Mouse (Mus musculus) adrenal gland, adult (tissue): ENCODE data around the gene Pde4d.
A peak's percentile ranks its signal among the peaks of the same experiment; 100 is the strongest.

ENCODE experiments used
- DNase-seq, 2 experiments: peaks; one replicate each; pipeline ENCODE4 v3.0.0; 2022 to 2023; ENCODE audit warnings: low spot score in 1 of 2; ENCODE audit not compliant: inconsistent age in 2 of 2

The Pde4d gene

DNA sequence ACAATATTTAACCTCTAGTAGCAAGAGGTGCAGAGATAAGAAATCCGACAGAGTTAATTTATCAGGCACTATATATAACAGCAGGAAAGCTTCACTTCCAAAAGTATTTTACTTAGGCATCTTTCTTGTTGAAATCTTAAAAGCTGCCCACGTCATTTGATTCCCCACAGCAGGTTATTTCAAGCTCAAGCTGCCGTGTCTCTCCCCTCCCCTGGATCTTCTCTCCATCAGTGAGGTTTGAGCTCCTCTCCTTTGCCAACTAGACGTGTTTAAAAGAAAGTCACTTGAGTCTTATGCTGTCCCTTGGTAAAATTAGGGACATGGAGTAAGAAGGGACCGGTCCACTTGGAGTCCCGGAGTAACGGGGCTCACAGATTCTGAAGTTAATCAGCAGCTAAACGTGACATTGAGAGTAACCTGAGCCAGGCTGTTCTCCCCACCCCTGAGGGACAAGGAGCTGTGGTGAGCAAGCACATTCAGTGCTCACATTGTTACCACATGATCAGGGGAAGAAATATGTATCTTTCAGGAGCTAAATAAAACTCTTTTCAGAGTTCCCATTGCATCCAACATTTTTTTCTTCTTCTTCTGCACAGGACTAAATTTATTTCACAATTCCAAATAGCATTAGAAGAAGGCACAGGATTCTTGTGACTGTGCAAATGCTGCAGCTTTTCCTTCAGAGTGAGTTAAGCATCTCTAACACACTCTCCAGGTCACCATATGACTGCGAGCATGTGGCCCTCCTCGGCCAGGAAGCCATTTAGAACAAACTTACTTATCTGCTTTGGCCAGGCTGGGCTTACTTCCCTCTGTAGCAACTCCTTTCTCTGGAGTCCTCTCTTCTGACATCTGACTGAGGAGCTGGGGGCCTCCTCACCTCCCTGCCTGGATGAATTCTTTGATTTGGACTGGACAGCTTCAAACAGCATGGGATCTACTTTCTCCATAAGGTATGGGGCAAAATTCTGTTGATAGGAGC, at the start of gene Pde4d:
Gene Pde4d (plus strand): TSS at position 833 of the 982 bp plus-strand sequence.
- DNase-seq = no peak

- DNase-seq = no peak
These were observed 46.6 kb upstream of the Pde4d start for GRCm38 (mm10) chr13:108403197-108403596.

DNA sequence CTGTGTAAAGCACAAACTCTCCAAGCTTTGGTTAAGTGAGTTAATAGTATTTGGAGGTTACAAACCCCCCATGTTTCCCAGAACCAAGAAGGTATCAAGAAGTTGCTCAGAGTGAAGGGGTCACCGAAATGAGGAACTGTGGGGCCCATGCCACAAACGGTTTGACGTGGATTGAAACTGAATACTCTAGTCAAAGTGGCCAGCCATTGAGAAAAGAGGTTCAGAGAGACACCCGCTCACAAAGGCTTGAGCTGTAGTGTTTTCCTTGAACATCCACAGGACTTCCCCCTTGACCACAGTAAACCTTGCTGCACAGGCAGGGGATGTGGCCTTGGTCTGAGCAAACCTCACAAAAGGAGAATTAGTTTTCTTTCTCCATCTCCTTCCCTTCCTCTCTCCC, 45.4 kb upstream of the Pde4d start:
- DNase-seq = no peak

DNA sequence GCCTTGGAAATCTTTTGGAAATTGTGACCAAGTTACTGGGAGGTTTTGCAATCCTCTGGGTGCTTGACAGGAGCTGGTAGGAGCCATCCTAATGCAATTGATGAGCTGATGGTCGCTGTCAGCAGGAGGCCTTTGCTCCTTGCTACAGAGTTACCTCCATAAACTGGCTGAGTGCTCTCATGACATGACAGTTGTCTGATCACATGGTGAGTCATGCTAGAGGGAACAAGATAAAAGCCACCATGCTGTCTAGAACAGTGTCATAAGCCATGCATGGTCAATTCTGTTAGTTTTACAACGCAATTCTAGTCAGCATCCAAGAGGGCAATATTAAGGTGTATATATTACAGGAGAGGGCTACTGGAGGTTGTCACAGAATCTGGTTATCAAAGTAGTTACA, 34.3 kb upstream of the Pde4d start:
- no peak for DNase-seq

DNA sequence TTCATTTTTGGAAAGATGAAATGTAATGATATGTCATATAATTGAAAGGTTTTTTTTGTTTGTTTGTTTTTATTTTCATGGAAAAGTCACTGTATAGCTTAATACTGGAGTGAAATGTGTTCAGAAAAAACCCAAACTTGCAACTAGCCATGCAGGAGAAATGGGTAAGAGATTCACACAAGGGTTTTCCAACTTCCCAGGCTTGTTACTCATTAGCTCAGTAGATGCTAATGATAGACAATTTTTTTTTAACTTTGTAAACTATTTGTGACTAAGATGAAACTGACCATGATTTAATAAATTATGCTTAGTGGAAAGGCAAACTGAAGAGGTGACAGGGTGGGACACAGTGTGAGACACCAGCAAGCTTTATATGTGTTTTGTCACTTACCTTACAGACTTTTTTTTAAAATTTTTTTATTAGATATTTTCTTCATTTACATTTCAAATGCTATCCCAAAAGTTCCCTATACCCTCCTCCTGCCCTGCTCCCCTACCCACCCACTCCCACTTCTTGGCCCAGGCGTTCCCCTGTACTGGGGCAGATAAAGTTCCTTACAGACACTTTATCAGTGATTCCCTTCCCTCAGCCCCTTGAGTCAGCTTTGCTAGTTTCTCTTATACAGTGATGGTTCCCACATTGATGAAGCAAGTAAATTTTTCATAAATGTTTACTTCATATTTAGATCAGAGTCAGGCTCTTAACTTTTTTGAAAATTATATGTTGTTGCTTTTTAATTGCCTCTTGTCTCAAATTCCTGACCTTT, 30.8 kb upstream of the Pde4d start:
- no peak for DNase-seq

- DNase-seq = no peak
These were observed 23.4 kb upstream of the Pde4d start for GRCm38 (mm10) chr13:108426322-108426721.

GRCm38 (mm10) chr13:108428809-108429208, 20.9 kb upstream of the Pde4d start:
- no peak for DNase-seq

DNA sequence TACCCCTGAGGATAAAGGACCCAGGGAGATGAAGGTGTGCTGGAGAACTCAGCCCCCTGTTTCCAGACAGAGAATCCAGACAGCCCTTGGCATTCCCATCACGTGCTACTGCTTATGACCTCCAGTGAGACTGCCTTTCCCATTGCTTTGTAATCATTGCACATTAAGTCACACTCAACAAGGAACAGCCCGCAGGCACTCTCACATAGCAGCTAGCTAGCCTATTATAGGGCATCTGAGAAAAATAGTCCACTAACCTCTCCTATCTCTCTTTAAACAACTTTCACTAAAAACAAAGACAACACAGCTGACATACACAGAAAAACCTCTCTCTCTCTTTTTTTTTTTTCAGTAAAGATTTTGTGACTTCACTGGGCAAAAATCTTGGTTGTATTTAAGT, 20.1 kb upstream of the Pde4d start:
- no peak for DNase-seq

DNA sequence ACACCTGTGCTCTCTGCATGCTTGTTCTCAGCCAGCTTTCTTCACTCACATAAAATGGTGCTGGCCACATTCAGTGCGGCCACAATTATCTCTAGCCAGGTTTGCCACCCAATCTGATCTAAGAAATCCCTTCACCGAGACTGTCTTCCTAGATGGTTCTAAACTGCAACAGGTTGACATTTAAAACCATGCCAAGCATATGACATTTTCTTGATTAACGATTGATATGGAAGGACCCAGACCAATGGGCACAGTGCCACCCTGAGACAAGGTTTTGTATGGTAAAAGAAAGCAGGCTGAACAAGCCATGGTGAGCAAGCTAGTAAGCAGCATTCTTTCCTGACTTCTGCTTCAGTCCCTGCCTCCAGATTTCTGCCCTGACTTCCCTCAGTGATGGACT, 18.0 kb upstream of the Pde4d start:
- peak; percentile 12 to 68 for DNase-seq

DNA sequence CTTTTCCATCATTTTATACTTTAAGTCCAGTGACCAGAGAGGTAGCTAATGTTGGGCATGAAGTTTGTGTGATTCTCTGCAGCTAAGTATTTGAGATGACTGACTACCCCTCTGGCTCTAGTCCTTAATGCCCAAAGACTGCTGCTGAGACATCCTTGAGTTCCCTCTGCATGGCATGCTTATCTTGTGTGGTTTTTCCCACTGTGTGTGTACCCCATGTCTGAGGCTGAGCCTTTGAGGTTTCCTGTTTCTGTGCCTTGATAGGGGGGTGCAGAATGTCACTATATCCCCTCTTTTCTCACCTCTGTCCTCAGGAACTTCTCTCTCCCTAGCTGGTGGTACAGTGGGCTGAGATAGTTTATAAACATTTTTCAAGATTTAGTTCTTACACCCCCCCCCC, 14.1 kb upstream of the Pde4d start:
- no peak for DNase-seq

- DNase-seq = no peak
These were observed 12.3 kb upstream of the Pde4d start for GRCm38 (mm10) chr13:108437424-108437823.

- no peak for DNase-seq
These were observed 10.7 kb upstream of the Pde4d start for GRCm38 (mm10) chr13:108439012-108439411.

GRCm38 (mm10) chr13:108448348-108448931, 1.3 kb upstream of the Pde4d start:
- DNase-seq = no peak

- DNase-seq = no peak
These were observed 1.4 kb downstream of the Pde4d start for GRCm38 (mm10) chr13:108451122-108451521.

- DNase-seq = no peak
These were observed 3.5 kb downstream of the Pde4d start for GRCm38 (mm10) chr13:108453064-108453919.

GRCm38 (mm10) chr13:108462518-108462917, 12.8 kb downstream of the Pde4d start:
- no peak for DNase-seq

GRCm38 (mm10) chr13:108465755-108466154, 16.0 kb downstream of the Pde4d start:
- DNase-seq = no peak

- peak in 1 of 2 experiments; percentile 20 for DNase-seq
These were observed 17.3 kb downstream of the Pde4d start for GRCm38 (mm10) chr13:108467046-108467445.

DNA sequence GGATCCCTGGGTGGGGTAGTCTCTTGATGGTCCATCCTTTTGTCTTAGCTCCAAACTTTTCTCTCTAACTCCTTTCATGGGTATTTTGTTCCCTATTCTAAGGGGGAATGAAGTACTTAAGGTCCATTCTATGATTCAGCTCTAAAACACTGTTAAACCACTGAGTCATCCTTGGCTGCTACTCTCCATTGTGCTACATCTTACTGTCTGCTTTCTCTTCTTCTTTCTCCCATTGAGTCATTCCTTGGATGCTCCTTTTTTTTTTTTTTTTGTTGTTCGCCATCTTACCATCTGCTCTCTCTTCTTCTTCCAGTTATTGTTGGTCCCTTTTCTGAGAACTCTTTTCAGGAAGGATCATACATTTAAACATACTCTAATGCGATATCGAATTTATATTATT, 30.7 kb downstream of the Pde4d start:
- DNase-seq = no peak

- DNase-seq = no peak
These were observed 35.3 kb downstream of the Pde4d start for GRCm38 (mm10) chr13:108485036-108485435.

- no peak for DNase-seq
These were observed 37.3 kb downstream of the Pde4d start for GRCm38 (mm10) chr13:108487066-108487465.
